Mouse (Mus musculus): Measurements from ENCODE around the gene Chkb. TPM values are rescaled to one million over a fixed set of nuclear protein-coding genes. Genes with fewer than 3 reads are reported as not detected.

Chkb gene
- polyA plus RNA-seq, 1 experiment: 99.8 TPM

- TF ChIP-seq POLR2A (IDR thresholded peaks at IDR 0.05; ENCODE audit: control insufficient read depth, extremely low read depth, insufficient read depth, low read length, poor library complexity) (no peak; the same call in 1 of the 2 replicates), CTCF (IDR thresholded peaks at IDR 0.05; ENCODE audit: borderline replicate concordance, control insufficient read depth, extremely low read depth, insufficient read depth, low read length, poor library complexity) (no peak)
- peaks cover 28% of the 10 kb centered on the region for H3K4me1 ChIP-seq (replicated peaks; ENCODE audit: control insufficient read depth, insufficient read depth, low read length)
- H3K27ac ChIP-seq (ENCODE audit: control insufficient read depth, insufficient read depth, low read length): no peak overlapping the region
- WGBS: 21% methylated on average over 46 of the region's 46 CpGs
- no peak for DNase-seq
- no peaks in the 10 kb centered on the region for H3K36me3 ChIP-seq (ENCODE audit: control insufficient read depth, insufficient read depth, low read length)
- H3K4me3 ChIP-seq (ENCODE audit: control insufficient read depth, insufficient read depth, low read length): peak overlapping the region; percentile 72
- H3K27me3 ChIP-seq (ENCODE audit: control insufficient read depth, insufficient read depth, low read length): no peaks in the 10 kb centered on the region
Measured at GRCm38 (mm10) chr15:89377938-89378828, 51.5 kb downstream of the Chkb start.

GRCm38 (mm10) chr15:89377362-89377761, 52.3 kb downstream of the Chkb start:
- TF ChIP-seq CTCF (IDR thresholded peaks at IDR 0.05; ENCODE audit: borderline replicate concordance, control insufficient read depth, extremely low read depth, insufficient read depth, low read length, poor library complexity): no peak
- TF ChIP-seq POLR2A (IDR thresholded peaks at IDR 0.05; ENCODE audit: control insufficient read depth, extremely low read depth, insufficient read depth, low read length, poor library complexity): peak; percentile 15; the same call in 1 of the 2 replicates
- WGBS: 41% methylated on average over 18 of the region's 18 CpGs
- Histone ChIP-seq H3K27ac (ENCODE audit: control insufficient read depth, insufficient read depth, low read length) (no peak overlapping the region), H3K4me1 (replicated peaks; ENCODE audit: control insufficient read depth, insufficient read depth, low read length) (peaks cover 32% of the 10 kb centered on the region), H3K36me3 (ENCODE audit: control insufficient read depth, insufficient read depth, low read length) (no peaks in the 10 kb centered on the region), H3K27me3 (ENCODE audit: control insufficient read depth, insufficient read depth, low read length) (no peaks in the 10 kb centered on the region), H3K4me3 (ENCODE audit: control insufficient read depth, insufficient read depth, low read length) (no peak overlapping the region)
- no peak for DNase-seq

GRCm38 (mm10) chr15:89376957-89377356, 52.8 kb downstream of the Chkb start, which contains the start of gene Tymp:
Tymp (minus strand) TSS chr15:89377039.
- H3K4me1 ChIP-seq (replicated peaks; ENCODE audit: control insufficient read depth, insufficient read depth, low read length): peaks cover 32% of the 10 kb centered on the region
- no peak within 1 kb of the TSS for H3K27ac ChIP-seq (ENCODE audit: control insufficient read depth, insufficient read depth, low read length)
- TF ChIP-seq CTCF (IDR thresholded peaks at IDR 0.05; ENCODE audit: borderline replicate concordance, control insufficient read depth, extremely low read depth, insufficient read depth, low read length, poor library complexity) (no peak), POLR2A (IDR thresholded peaks at IDR 0.05; ENCODE audit: control insufficient read depth, extremely low read depth, insufficient read depth, low read length, poor library complexity) (no peak)
- WGBS: 91% methylated on average over 16 of the region's 16 CpGs
- H3K36me3 ChIP-seq (ENCODE audit: control insufficient read depth, insufficient read depth, low read length): peaks cover under 1% of the 10 kb centered on the region; the same call in 1 of the 2 replicates
- no peaks in the 10 kb centered on the region for H3K27me3 ChIP-seq (ENCODE audit: control insufficient read depth, insufficient read depth, low read length)
- DNase-seq: no peak
- H3K4me3 ChIP-seq (ENCODE audit: control insufficient read depth, insufficient read depth, low read length): no peak within 1 kb of the TSS

Other genes starting within 250 kb of the Chkb start
- 42.8 and 54.6 TPM in 2 replicates for gene Plxnb2, start 249.1 kb downstream of the Chkb start, polyA plus RNA-seq (2012; rRNA removed)
- 42.3 and 50.1 TPM in 2 replicates for gene Dennd6b, start 233.4 kb downstream of the Chkb start, polyA plus RNA-seq (2012; rRNA removed)
- 299 and 592 TPM in 2 replicates for gene Ppp6r2, start 218.4 kb downstream of the Chkb start, polyA plus RNA-seq (2012; rRNA removed)
- gene Sbf1, start 114.6 kb downstream of the Chkb start, polyA plus RNA-seq (2012; rRNA removed): 899 TPM in 2 replicates
- gene Adm2, start 107.2 kb downstream of the Chkb start, polyA plus RNA-seq (2012; rRNA removed): 4.4 and 5.3 TPM in 2 replicates
- 0.82 and 2.7 TPM in 2 replicates for gene Miox, start 95.5 kb downstream of the Chkb start, polyA plus RNA-seq (2012; rRNA removed)
- gene Lmf2, start 74.2 kb downstream of the Chkb start, polyA plus RNA-seq (2012; rRNA removed): 129 and 146 TPM in 2 replicates
- 351 and 370 TPM in 2 replicates for gene Ncaph2, start 74.2 kb downstream of the Chkb start, polyA plus RNA-seq (2012; rRNA removed)
- 37.4 and 43.3 TPM in 2 replicates for gene Sco2, start 56.1 kb downstream of the Chkb start, polyA plus RNA-seq (2012; rRNA removed)
- 5.9 and 7.8 TPM in 2 replicates for gene Tymp, start 52.9 kb downstream of the Chkb start, polyA plus RNA-seq (2012; rRNA removed)
- 21.1 and 21.9 TPM in 2 replicates for gene Odf3b, start 50.6 kb downstream of the Chkb start, polyA plus RNA-seq (2012; rRNA removed)
- 0.08 and 0.13 TPM in 2 replicates for gene Klhdc7b, start 45.0 kb downstream of the Chkb start, polyA plus RNA-seq (2012; rRNA removed)
- not detected in 2 replicates for gene Syce3, start 19.4 kb downstream of the Chkb start, polyA plus RNA-seq (2012; rRNA removed)
- 47.0 and 76.6 TPM in 2 replicates for gene Cpt1b, start 4.0 kb downstream of the Chkb start, polyA plus RNA-seq (2012; rRNA removed)
- 1.8 and 2.2 TPM in 2 replicates for gene C730034F03Rik, start 319 bp downstream of the Chkb start, polyA plus RNA-seq (2012; rRNA removed)
- 3.2 TPM in 2 replicates for gene Gm44502, start 212 bp downstream of the Chkb start, polyA plus RNA-seq (2012; rRNA removed)
- 0.11 and 0.13 TPM in 2 replicates for gene Mapk8ip2, start 24.0 kb upstream of the Chkb start, polyA plus RNA-seq (2012; rRNA removed)
- gene Arsa, start 47.5 kb upstream of the Chkb start, polyA plus RNA-seq (2012; rRNA removed): 37.9 and 43.0 TPM in 2 replicates
- gene Shank3, start 69.7 kb upstream of the Chkb start, polyA plus RNA-seq (2012; rRNA removed): 6.8 and 8.2 TPM in 2 replicates
- gene Acr, start 138.4 kb upstream of the Chkb start, polyA plus RNA-seq (2012; rRNA removed): 0.15 and 0.16 TPM in 2 replicates
- gene Rabl2, start 162.0 kb upstream of the Chkb start, polyA plus RNA-seq (2012; rRNA removed): 9.6 and 10.2 TPM in 2 replicates

All from thymus, adult 2 months (tissue).